Mouse (Mus musculus) liver, adult 2 months (tissue): ENCODE results near the gene Rundc1. TPM values are rescaled to one million over a fixed set of nuclear protein-coding genes. Genes with fewer than 3 reads are reported as not detected.
A peak's percentile ranks its signal among the peaks of the same experiment; 100 is the strongest.
"Not testable (repeated sequence)": the region's sequence is repeated elsewhere in the genome, so short reads cannot be mapped to it uniquely, and the experiment has no call there.

Experiments
- DNase-seq: peaks from one replicate; pipeline ENCODE4 v3.0.0-alpha.2; 2011; ENCODE audit warnings: low read depth, low spot score; ENCODE audit errors: extremely low read depth
- H3K27ac ChIP-seq: fragments of 200-500 bp; replicated peaks from 2 replicates; pipeline ENCODE4 v1.5.1; 2012; ENCODE audit warnings: low read depth, mild to moderate bottlenecking, control low read depth, inconsistent platforms, low read length; ENCODE audit not compliant: insufficient read depth
- H3K27me3 ChIP-seq: fragments of 200-500 bp; 2 replicates; pipeline ENCODE4 v1.6.1; 2012; ENCODE audit warnings: mild to moderate bottlenecking, moderate library complexity, low read length, inconsistent platforms; ENCODE audit not compliant: control insufficient read depth, insufficient read depth
- H3K36me3 ChIP-seq: fragments of 200-500 bp; 2 replicates; pipeline ENCODE4 v1.6.1; 2012; ENCODE audit warnings: low read length, inconsistent platforms; ENCODE audit not compliant: control insufficient read depth, insufficient read depth
- H3K4me1 ChIP-seq: fragments of 200-500 bp; 2 replicates; pipeline ENCODE4 v1.6.1; 2011; ENCODE audit warnings: low read length; ENCODE audit not compliant: control insufficient read depth, insufficient read depth
- H3K4me3 ChIP-seq: fragments of 200-500 bp; 2 replicates; pipeline ENCODE4 v1.5.1; 2011; ENCODE audit warnings: low read depth, mild to moderate bottlenecking, control low read depth, low read length, moderate library complexity; ENCODE audit not compliant: insufficient read depth
- H3K79me2 ChIP-seq: fragments of 200-500 bp; 2 replicates; pipeline ENCODE4 v1.6.1; 2012; ENCODE audit warnings: inconsistent platforms, mild to moderate bottlenecking, low read length, moderate library complexity; ENCODE audit not compliant: control insufficient read depth, insufficient read depth
- H3K9ac ChIP-seq: fragments of 200-500 bp; 2 replicates; pipeline ENCODE4 v1.6.1; 2012; ENCODE audit warnings: low read depth, mild to moderate bottlenecking, control low read depth, inconsistent platforms, low read length
- CTCF ChIP-seq: fragments of 200-500 bp; IDR thresholded peaks from 2 replicates; pipeline ENCODE4 v1.5.1; 2011; ENCODE audit warnings: low read depth, low read length, control low read depth
- POLR2A ChIP-seq: fragments of 200-500 bp; IDR thresholded peaks from 2 replicates; pipeline ENCODE4 v1.6.1; 2011; ENCODE audit warnings: low read length, control low read depth; ENCODE audit not compliant: insufficient read depth; ENCODE audit errors: extremely low read depth
- WGBS: fragments of 180-500 bp; shearing (Covaris S2); methylation state at CpG from one replicate; pipeline ENCODE4 v1.1.7; 2018; 5-methylcytosine and 5-hydroxymethylcytosine counted together
- polyA plus RNA-seq: library from polyadenylated mRNA; depleted of rRNA; stranded (reverse); fragments of >200 nt; gene quantifications from 2 replicates; pipeline ENCODE4 v1.2.3, GENCODE M21; 2012
- total RNA-seq: library from RNA; depleted of rRNA; stranded (reverse); fragments of >200 nt; gene quantifications from 2 replicates; pipeline ENCODE4 v1.2.3, GENCODE M21; 2014

The Rundc1 gene
- total and polyA plus RNA-seq, 2 experiments = 3.1 to 8.6 TPM

DNA sequence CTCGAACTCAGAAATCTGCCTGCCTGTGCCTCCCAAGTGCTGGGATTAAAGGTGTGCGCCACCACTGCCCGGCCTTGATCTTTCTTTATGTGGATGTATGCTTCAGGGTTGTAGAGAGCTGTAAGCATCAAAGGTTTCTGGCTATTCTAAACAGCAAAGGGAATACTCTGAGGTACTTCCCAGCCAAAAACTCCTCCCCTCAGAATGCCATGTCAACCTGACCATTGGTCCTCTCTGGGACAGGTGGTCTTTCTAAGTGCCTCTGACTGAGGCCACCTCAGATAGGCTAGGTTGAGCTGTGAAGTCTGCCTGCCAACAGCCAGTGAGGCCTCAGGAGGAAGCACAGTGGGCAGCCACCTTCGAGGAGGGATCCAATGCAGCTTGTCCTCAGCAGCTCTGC is 24.0 kb downstream of the Rundc1 start:
- Histone ChIP-seq H3K36me3 (peaks cover 13% of the 10 kb centered on the region), H3K79me2 (peaks cover 13% of the 10 kb centered on the region; the same call in 1 of the 2 replicates), H3K27me3 (no peaks in the 10 kb centered on the region), H3K4me1 (peaks cover 26% of the 10 kb centered on the region), H3K4me3 (peak overlapping the region; percentile 61), H3K9ac (peak overlapping the region; percentile 76), H3K27ac (peak overlapping the region; percentile 77)
- no peak for DNase-seq
- TF ChIP-seq POLR2A (no peak), CTCF (no peak)
- WGBS = 34% methylated on average over 4 of the region's 4 CpGs

DNA sequence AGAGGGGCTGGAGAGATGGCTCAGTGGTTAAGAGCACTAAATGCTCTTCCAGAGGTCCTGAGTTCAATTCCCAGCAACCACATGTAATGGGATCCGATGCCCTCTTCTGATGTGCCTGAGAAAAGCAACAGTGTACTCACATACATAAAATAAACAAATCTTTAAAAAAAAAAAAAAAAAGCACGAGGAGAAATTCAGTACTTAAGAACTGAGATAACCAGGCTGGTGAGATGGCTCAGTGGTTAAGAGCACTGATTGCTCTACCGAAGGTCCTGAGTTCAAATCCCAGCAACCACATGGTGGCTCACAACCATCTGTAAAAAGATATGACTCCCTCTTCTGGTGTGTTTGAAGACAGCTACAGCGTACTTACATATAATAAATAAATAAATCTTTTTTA is 24.7 kb downstream of the Rundc1 start:
- 71% methylated on average over 4 of the region's 4 CpGs for WGBS
- not testable (repeated sequence) for H3K27me3 ChIP-seq, H3K9ac ChIP-seq, H3K27ac ChIP-seq, DNase-seq, H3K36me3 ChIP-seq, H3K4me3 ChIP-seq
- H3K4me1 ChIP-seq = peaks cover 24% of the 10 kb centered on the region
- H3K79me2 ChIP-seq = peaks cover 14% of the 10 kb centered on the region; the same call in 1 of the 2 replicates

DNA sequence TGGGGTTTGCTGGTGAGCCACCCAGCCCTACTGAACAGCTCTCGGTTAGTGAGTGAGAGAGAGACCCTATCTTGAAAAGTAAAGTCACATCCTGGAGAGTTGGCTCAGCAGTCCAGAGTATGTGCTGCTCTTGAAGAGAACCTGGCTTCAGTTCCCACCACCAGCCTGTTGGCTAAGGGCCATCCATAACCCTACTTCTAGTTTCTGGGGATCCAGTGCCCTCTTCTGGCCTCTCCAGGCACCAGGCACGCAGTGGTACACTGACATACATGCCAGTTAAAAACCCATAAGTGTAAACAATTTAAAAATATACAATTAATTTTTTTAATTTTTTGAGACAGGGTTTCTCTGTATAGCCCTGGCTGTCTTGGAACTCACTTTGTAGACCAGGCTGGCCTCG is 25.5 kb downstream of the Rundc1 start:
- WGBS = 79% methylated on average over 3 of the region's 3 CpGs
- no peak for TF ChIP-seq POLR2A
- peak; percentile 48 for TF ChIP-seq CTCF
- peaks cover 14% of the 10 kb centered on the region; the same call in 1 of the 2 replicates for H3K79me2 ChIP-seq
- H3K9ac ChIP-seq = no peak overlapping the region
- no peak overlapping the region for H3K4me3 ChIP-seq
- no peak overlapping the region for H3K27ac ChIP-seq
- no peaks in the 10 kb centered on the region for H3K27me3 ChIP-seq
- peaks cover 29% of the 10 kb centered on the region for H3K4me1 ChIP-seq
- H3K36me3 ChIP-seq = peaks cover 1% of the 10 kb centered on the region
- DNase-seq = peak; percentile 32

DNA sequence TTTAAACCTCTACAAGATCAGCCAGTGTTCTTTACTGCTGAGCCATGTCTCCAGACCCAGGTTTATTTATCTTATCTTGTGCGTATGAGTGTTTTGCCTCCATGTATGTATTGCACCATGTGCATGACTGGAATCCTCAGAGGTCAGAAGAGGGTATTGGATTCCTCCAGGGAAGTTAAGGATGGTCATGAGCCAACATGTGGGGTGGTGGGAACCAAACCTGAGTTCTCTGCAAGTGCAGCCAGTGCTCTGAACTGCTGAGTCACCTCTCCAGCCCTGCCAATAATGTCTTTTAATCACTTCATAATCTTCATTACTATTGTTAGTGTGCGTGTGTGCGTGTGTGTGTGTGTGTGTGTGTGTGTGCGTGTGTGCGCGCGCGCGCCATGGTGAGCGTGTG is 26.7 kb downstream of the Rundc1 start:
- peaks cover 31% of the 10 kb centered on the region for H3K4me1 ChIP-seq
- WGBS = 72% methylated on average over 10 of the region's 10 CpGs
- DNase-seq = peak; percentile 28

DNA sequence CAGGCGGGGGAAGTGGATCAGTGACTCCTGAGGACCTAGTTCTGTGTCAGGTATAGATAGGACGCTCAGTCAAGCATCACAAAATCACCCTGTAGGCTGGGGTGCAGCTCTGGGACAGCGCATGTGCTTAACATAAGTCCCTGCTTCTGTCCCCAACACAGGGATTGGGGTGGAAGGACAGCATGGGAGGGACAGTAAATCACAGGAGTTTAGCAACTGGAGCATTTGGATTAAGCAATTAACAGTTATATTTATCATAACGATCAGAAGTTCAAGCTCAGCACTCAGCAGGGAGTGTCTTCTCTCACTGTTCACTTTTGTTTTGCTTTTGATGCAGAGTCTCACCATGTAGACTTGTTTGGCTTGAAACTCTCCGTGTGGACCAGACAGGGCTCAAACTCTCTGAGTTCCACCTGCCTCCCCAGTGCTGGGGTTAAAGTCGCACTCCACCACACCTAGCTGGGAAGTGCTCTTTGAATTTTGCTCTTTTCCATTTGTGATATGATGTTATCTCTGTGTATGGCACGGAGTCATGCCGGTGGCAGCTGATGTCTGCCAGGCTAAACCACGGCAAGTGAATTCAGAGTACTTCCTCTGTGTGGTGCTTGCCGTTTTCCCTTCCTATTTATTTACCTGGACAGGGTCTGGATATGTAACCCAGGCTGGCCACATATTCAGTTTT is 27.3 kb downstream of the Rundc1 start:
- peaks cover 8% of the 10 kb centered on the region for H3K36me3 ChIP-seq
- H3K4me1 ChIP-seq = peaks cover 31% of the 10 kb centered on the region
- WGBS = 35% methylated on average over 10 of the region's 10 CpGs
- peak; percentile 81 for DNase-seq
- no peak overlapping the region for H3K4me3 ChIP-seq
- H3K27ac ChIP-seq = peak overlapping the region; percentile 63
- no peak overlapping the region for H3K9ac ChIP-seq
- no peaks in the 10 kb centered on the region for H3K27me3 ChIP-seq
- TF ChIP-seq POLR2A (no peak), CTCF (no peak)
- H3K79me2 ChIP-seq = peaks cover 14% of the 10 kb centered on the region; the same call in 1 of the 2 replicates

More for the DNA sequence above, 26.7 kb downstream of the Rundc1 start:
- peaks cover 14% of the 10 kb centered on the region; the same call in 1 of the 2 replicates for H3K79me2 ChIP-seq
- no peak overlapping the region for H3K9ac ChIP-seq
- no peaks in the 10 kb centered on the region for H3K27me3 ChIP-seq
- H3K36me3 ChIP-seq = peaks cover under 1% of the 10 kb centered on the region
- no peak overlapping the region for H3K4me3 ChIP-seq
- no peak for TF ChIP-seq POLR2A
- no peak for TF ChIP-seq CTCF
- H3K27ac ChIP-seq = peak overlapping the region; percentile 63

DNA sequence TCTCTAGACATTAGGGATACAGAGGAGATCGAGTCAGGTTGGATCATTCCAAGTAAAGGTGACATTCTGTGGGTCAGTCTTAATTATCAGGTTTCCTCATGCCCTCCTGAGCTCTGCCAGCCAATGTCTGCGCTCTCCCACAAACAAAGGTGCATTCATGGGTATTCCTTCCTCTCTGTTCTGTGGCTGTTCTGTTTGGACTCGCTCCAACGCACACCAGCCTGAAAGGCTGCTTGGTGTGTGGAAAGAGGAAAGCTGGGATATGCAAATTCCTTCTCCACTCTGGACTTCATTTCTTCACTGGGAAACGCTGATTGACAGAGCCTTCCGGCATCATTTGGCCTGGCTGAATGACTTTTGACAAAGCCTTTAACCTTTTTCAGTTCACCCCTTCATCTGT is 29.8 kb downstream of the Rundc1 start:
- no peak overlapping the region for H3K4me3 ChIP-seq
- no peak overlapping the region for H3K27ac ChIP-seq
- WGBS = 71% methylated on average over 6 of the region's 6 CpGs
- no peak for TF ChIP-seq POLR2A
- TF ChIP-seq CTCF = no peak
- no peak overlapping the region for H3K9ac ChIP-seq
- peaks cover 28% of the 10 kb centered on the region for H3K4me1 ChIP-seq
- DNase-seq = no peak
- peaks cover 18% of the 10 kb centered on the region for H3K36me3 ChIP-seq
- no peaks in the 10 kb centered on the region for H3K27me3 ChIP-seq
- H3K79me2 ChIP-seq = peaks cover 11% of the 10 kb centered on the region; the same call in 1 of the 2 replicates
